Mouse (Mus musculus) retina, adult 2 months (tissue): ENCODE data around the gene Arhgap40.

Experiments
- DNase-seq: peaks from one replicate; pipeline ENCODE4 v3.0.0-alpha.2; 2012; ENCODE audit warnings: low read depth, low spot score

The Arhgap40 gene

DNA sequence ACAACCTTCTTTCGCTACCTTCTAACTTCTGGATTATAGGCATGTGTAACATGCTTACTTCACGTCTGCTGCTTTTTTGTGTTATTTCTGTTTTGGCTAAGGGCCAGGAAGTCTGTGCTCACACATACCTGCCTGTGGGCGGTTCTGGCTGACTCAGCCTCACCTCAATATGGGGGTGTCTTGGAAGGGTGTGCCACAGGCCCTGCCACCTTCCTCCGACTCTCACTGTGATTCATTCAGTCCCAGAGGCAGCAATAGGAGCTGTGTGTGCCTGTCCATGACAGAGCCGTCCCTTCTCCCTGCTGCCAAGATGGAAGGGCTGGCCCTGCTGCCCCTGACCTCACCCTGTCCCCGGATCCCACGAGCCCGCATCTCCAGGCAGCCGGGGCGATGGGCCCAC lies at the start of gene Arhgap40:
Gene Arhgap40, plus strand, starts transcription at position 269 of the 400 bp plus-strand sequence.
- no peak for DNase-seq

- DNase-seq = no peak
These were observed 38.4 kb upstream of the Arhgap40 start for GRCm38 (mm10) chr2:158474159-158474558.

GRCm38 (mm10) chr2:158477640-158478039 lies 35.0 kb upstream of the Arhgap40 start:
- DNase-seq = no peak

GRCm38 (mm10) chr2:158498457-158498856 lies 14.1 kb upstream of the Arhgap40 start:
- no peak for DNase-seq

DNA sequence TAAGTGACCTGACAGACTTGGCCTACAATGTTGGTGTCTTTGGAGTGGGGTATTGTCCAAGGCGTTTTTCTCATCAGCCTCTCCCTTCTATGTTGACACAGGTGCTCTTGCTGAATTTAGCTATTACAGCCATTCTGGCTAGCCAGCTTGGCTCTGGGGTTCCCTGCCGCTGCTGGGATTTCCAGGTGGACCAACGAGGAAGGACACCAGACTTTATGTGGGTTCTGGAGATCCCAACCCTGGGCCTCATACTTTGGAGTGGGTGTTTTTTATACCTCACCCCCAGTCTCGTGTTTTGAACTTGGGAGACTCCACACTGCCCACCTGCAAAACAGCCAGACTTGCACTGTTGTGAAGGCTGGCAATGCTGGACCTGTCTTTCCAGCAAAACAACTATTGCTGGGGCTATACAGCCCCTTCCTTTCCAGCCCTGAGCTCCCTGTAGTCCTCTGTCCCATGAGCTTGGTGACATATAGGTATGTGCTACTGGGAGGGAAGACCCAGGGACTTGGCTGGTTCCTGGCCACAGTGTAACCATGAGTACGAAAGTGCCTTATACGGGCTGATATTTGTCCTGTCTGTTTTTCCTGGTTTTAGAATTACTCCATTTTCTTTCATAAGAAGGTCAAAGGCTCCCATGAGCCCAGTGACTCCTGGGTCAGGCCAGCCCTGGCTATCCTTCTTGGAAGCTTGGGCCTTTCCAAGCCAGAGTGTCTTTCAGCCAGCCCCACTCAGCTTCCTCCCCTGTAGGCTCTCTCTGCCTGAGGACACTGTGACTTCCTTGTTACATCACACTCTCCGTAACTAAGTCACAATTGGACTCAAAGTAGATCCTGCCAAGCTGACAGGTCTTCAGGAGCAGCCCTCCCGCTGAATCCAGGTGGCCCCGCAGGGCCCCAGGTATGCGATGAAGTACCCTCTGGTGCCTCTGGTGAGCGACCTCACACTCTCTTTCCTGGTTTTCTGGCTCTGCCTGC lies 10.5 kb upstream of the Arhgap40 start, which contains the start of gene Adig:
Gene Adig, plus strand, starts transcription at position 777 of the 977 bp plus-strand sequence.
- DNase-seq = no peak

- DNase-seq = no peak
These were observed 9.4 kb upstream of the Arhgap40 start for GRCm38 (mm10) chr2:158503226-158503625.

DNA sequence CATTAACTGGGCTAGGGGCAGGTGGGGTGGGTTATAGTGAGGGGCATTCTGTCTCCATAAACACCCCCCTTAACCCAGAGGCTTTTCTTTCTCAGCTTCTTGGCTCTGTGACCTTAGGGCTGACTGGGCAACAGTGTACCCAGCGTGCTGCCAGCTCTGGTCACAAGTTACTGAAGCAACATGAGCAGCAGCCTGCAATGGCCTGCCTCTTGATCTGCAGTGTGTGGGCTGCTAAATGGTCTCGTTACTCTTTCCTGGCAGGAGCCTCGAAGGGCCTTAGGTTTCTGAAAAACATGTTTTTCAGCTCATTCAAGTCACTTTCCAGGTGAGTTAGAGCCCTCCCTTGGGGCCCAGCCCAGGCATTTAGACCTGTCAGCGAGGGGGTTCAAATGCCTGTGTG lies 8.9 kb upstream of the Arhgap40 start:
- DNase-seq = no peak

GRCm38 (mm10) chr2:158506475-158506874 lies 6.1 kb upstream of the Arhgap40 start:
- DNase-seq = no peak

DNA sequence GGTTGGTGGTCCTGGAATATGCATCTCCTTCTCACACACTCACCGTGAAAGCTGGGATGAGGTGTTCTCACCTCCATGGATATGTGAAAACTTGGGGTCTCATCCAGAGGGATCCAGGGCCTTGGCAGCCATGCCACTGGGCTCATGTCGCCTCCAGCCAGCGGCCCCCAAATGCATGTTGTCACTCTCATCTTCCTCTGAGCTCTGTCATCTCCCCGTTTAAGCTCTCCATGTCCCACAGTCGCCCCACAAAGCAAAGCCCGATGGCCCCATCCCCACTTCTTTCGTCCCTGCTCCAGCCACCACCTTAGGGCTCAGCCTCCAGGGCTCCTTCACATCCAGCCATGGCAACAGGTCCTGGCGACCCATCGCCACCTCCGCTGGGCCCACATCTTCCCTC lies 5.5 kb upstream of the Arhgap40 start:
- DNase-seq = no peak

GRCm38 (mm10) chr2:158510665-158511064 lies 1.9 kb upstream of the Arhgap40 start:
- no peak for DNase-seq

GRCm38 (mm10) chr2:158513821-158514336 lies 1.3 kb downstream of the Arhgap40 start:
- peak; percentile 60 for DNase-seq

- no peak for DNase-seq
These were observed 6.0 kb downstream of the Arhgap40 start for GRCm38 (mm10) chr2:158518583-158518982.

DNA sequence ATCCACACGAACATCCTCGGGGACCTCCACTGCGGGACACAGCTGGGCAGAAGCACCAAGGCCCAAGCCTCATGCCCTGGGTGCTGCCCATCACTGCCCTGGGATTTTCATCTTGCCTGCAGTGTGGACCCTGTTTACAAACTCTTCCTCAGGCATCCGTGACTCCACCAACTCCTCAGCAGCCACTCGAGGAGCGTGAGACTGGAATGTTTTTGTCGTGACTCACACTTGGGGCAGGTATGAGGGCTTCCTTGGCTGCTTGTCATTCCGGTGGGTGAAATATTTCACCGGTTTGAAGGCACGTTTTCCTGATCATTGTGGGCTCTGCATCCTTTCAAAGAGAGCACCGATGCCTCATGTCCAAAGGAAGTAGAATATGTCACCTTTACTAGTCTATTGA lies 6.5 kb downstream of the Arhgap40 start:
- no peak for DNase-seq

GRCm38 (mm10) chr2:158519800-158520199 lies 7.2 kb downstream of the Arhgap40 start:
- no peak for DNase-seq

DNA sequence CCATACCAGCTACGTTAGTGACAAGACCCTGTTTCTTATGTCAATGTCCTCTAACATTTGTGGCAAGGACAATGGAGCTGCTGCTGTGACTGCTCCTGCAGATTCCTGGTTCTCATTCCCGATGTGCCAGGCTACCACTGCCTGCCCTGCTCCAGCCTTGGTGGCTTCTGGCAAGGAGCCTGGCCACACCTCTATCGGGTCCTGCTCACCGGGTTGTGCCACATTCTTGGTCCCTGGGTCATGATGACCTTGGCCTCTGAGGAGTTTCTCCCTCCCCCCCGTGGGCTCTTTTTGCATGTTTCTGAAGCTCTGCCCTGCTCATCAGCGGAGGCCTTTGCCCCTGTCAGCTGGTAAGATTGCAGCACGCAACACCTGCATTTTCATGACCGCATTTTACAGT lies 10.5 kb downstream of the Arhgap40 start:
- no peak for DNase-seq

GRCm38 (mm10) chr2:158524129-158524860 lies 11.7 kb downstream of the Arhgap40 start:
- DNase-seq = no peak

DNA sequence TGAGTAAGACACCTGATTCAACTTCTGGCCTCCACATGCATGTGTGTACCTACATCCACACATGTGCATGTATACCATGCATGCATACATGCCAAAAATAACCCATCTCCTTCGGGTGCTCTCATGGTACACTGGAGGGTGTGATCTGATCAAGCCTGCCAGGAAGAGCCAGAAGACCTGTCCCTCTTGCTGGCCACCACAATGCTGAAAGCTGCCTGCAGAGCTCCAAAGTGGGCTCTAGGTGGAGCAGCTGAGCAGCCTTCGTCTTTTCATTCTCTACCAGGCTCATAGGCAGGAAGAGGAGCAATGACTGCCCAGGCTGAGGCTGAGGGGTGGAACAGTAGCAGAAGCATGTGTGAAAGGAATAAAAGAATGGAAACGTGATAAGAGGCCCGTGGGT lies 21.5 kb downstream of the Arhgap40 start:
- peak; percentile 37 for DNase-seq

GRCm38 (mm10) chr2:158534559-158534958 lies 22.0 kb downstream of the Arhgap40 start:
- DNase-seq = no peak

GRCm38 (mm10) chr2:158539433-158540305 lies 27.1 kb downstream of the Arhgap40 start:
- DNase-seq = no peak

- no peak for DNase-seq
These were observed 28.7 kb downstream of the Arhgap40 start for GRCm38 (mm10) chr2:158541286-158541685.

DNA sequence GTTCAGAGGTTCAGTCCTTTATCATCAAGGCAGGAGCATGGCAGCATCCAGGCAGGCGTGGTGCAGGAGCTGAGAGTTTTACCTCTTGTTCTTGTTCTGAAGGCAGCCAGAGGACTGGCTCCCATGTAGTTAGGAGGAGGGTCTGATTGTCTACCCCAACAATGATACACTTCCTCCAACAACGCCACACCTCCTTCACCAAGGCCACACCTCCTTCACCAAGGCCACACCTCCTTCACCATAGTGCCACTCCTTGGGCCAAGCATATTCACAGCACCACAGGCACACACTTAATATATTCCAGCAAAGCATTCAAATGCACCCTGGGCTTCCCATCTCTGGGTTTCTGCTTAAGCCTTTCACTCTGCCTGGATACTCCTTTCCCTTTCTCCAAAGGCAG lies 32.7 kb downstream of the Arhgap40 start:
- DNase-seq = no peak
